Mouse (Mus musculus) erythroblast, embryonic 14.5 days (primary cell): Measurements from ENCODE around the gene P2ry4.

Experiments
- GATA1 ChIP-seq: IDR thresholded peaks from 2 replicates; pipeline ENCODE4 v1.6.1; 2012; ENCODE audit warnings: low read length, inconsistent platforms, mixed read lengths
- TAL1 ChIP-seq: IDR thresholded peaks from 3 replicates; pipeline ENCODE4 v1.6.1; 2012; ENCODE audit warnings: low read length, inconsistent platforms, mixed read lengths

GRCm38 (mm10) chrX:100556026-100556425 is 38.6 kb downstream of the P2ry4 start:
- TF ChIP-seq TAL1 (no peak), GATA1 (no peak)
